In genomic region chr6:86193879-86194278, GRCm38 (mm10) we compare ENCODE assay signal across 8 mouse cellular contexts. TPM values are rescaled to one million over a fixed set of nuclear protein-coding genes. Genes with fewer than 3 reads are reported as not detected.
DNase-seq lines count a peak whose midpoint lies in the region; ATAC-seq and TF ChIP-seq lines count a peak whose summit lies in the region.
"Had no signal": no experiment of that assay in that cellular context is flagged by ENCODE, and none has a peak within 500 bp of the region (broad histone marks: within the 10 kb centered on the region; RNA-seq: fewer than 3 reads in every experiment).

No protein-coding gene starts in this region.

- TF ChIP-seq CTCF in layer of hippocampus, adult 2 months (conservative IDR thresholded peaks at IDR 0.05) = peak; percentile 89
- TF ChIP-seq CTCF in liver, postnatal 0 days (IDR thresholded peaks at IDR 0.05; ENCODE audit: low read depth) = peak; percentile 71

- no peak overlapping the region for H3K4me2 ChIP-seq in embryonic facial prominence, embryonic 11.5 days (ENCODE audit: low read depth, low read length)
- no peak overlapping the region for H3K4me2 ChIP-seq in liver, postnatal 0 days (ENCODE audit: low read depth, low read length)
- H3K4me2 ChIP-seq in stomach, embryonic 15.5 days = peak overlapping the region; percentile 94; the same call in 1 of the 2 replicates

- no peaks in the 10 kb centered on the region for H3K9me3 ChIP-seq in ES-E14 (ENCODE audit: control insufficient read depth, insufficient read depth, low read depth, low read length)
- no peaks in the 10 kb centered on the region for H3K9me3 ChIP-seq in embryonic facial prominence, embryonic 11.5 days (replicated peaks; ENCODE audit: control insufficient read depth, low read length)
- no peaks in the 10 kb centered on the region for H3K9me3 ChIP-seq in liver, postnatal 0 days (ENCODE audit: low read length)
- no peaks in the 10 kb centered on the region for H3K9me3 ChIP-seq in stomach, embryonic 15.5 days
- H3K9me3 ChIP-seq: limb, embryonic 15.5 days had no signal

- H3K27me3 ChIP-seq in embryonic facial prominence, embryonic 11.5 days (ENCODE audit: control insufficient read depth, insufficient read depth, low read length) = peaks cover 10% of the 10 kb centered on the region
- H3K27me3 ChIP-seq in liver, postnatal 0 days (ENCODE audit: insufficient read depth, low read length) = peaks cover 25% of the 10 kb centered on the region
- H3K27me3 ChIP-seq in stomach, embryonic 15.5 days (replicated peaks) = peaks cover 13% of the 10 kb centered on the region

- no peak overlapping the region for H3K9ac ChIP-seq in ES-E14 (ENCODE audit: insufficient read depth, low read depth, low read length, poor library complexity, severe bottlenecking)
- no peak overlapping the region for H3K9ac ChIP-seq in embryonic facial prominence, embryonic 11.5 days (replicated peaks; ENCODE audit: low read length)
- H3K9ac ChIP-seq in liver, postnatal 0 days (replicated peaks) = no peak overlapping the region
- no peak overlapping the region for H3K9ac ChIP-seq in stomach, embryonic 15.5 days
- H3K9ac ChIP-seq: limb, embryonic 15.5 days had no signal

- peak; percentile 61 to 80 for DNase-seq in layer of hippocampus, adult 2 months (ENCODE audit: low spot score in 2 of 2)
- DNase-seq in layer of hippocampus, adult 9-11 months = no peak
- peak; percentile 54 for DNase-seq in ES-E14 (ENCODE audit: low read depth, low spot score)
- peak; percentile 64 to 68 for DNase-seq in adrenal gland, adult 18-20 months (ENCODE audit: low spot score in 2 of 2)
- DNase-seq in embryonic facial prominence, embryonic 11.5 days (ENCODE audit: low spot score) = peak; percentile 39
- DNase-seq in liver, postnatal 0 days = peak; percentile 72

- in situ Hi-C loops in ES-E14 (cut with MboI; ENCODE audit: low sequenced_read_pairs in 2 of 2, unreplicated experiment in 2 of 2) = no loop called here

- peaks cover 0 to 2% of the 10 kb centered on the region in 2 experiments; a peak in 2 of 4 replicates for H3K4me1 ChIP-seq in ES-E14 (ENCODE audit: control insufficient read depth in 2 of 2, insufficient read depth in 2 of 2, low read length in 2 of 2, poor library complexity in 1 of 2)
- peaks cover 4% of the 10 kb centered on the region; the same call in 1 of the 2 replicates for H3K4me1 ChIP-seq in embryonic facial prominence, embryonic 11.5 days (ENCODE audit: control insufficient read depth, insufficient read depth, low read length)
- H3K4me1 ChIP-seq in liver, postnatal 0 days (ENCODE audit: insufficient read depth) = peaks cover 7% of the 10 kb centered on the region; the same call in 1 of the 2 replicates
- peaks cover 10% of the 10 kb centered on the region; the same call in 1 of the 2 replicates for H3K4me1 ChIP-seq in stomach, embryonic 15.5 days

- H3K4me3 ChIP-seq in layer of hippocampus, adult 2 months = no peak overlapping the region
- H3K4me3 ChIP-seq in ES-E14 (ENCODE audit: insufficient read depth in 1 of 2, low read depth in 1 of 2, low read length in 2 of 2, poor library complexity in 1 of 2, severe bottlenecking in 1 of 2) = 0 out of 4 replicates have a peak overlapping the region, but pooled peaks of 1 of the 2 experiments have one; percentile 23
- H3K4me3 ChIP-seq in embryonic facial prominence, embryonic 11.5 days (ENCODE audit: low read depth, low read length) = no peak overlapping the region
- no peak overlapping the region for H3K4me3 ChIP-seq in liver, postnatal 0 days (ENCODE audit: low read depth, low read length)
- H3K4me3 ChIP-seq in stomach, embryonic 15.5 days (replicated peaks) = no peak overlapping the region

- H3K27ac ChIP-seq in layer of hippocampus, adult 2 months = no peak overlapping the region
- H3K27ac ChIP-seq in ES-E14 (ENCODE audit: insufficient read depth, low read depth, low read length, poor library complexity, severe bottlenecking) = no peak overlapping the region
- no peak overlapping the region for H3K27ac ChIP-seq in embryonic facial prominence, embryonic 11.5 days (replicated peaks; ENCODE audit: low read depth, low read length)
- H3K27ac ChIP-seq in liver, postnatal 0 days (ENCODE audit: low read depth) = no peak overlapping the region
- H3K27ac ChIP-seq in stomach, embryonic 15.5 days = no peak overlapping the region
- H3K27ac ChIP-seq: limb, embryonic 15.5 days had no signal

- 54% methylated on average over 5 of the region's 5 CpGs for WGBS in embryonic facial prominence, embryonic 11.5 days
- 49% methylated on average over 5 of the region's 5 CpGs for WGBS in liver, postnatal 0 days (ENCODE audit: insufficient replicate concordance)
- WGBS in stomach, embryonic 15.5 days = 49% methylated on average over 5 of the region's 5 CpGs

- no peaks in the 10 kb centered on the region for H3K36me3 ChIP-seq in ES-E14 (ENCODE audit: control insufficient read depth, insufficient read depth, low read length, poor library complexity, severe bottlenecking)
- H3K36me3 ChIP-seq in embryonic facial prominence, embryonic 11.5 days (replicated peaks; ENCODE audit: control insufficient read depth, insufficient read depth, low read depth, low read length) = no peaks in the 10 kb centered on the region
- H3K36me3 ChIP-seq in liver, postnatal 0 days (replicated peaks; ENCODE audit: insufficient read depth, low read length) = no peaks in the 10 kb centered on the region
- no peaks in the 10 kb centered on the region for H3K36me3 ChIP-seq in stomach, embryonic 15.5 days
- H3K36me3 ChIP-seq: limb, embryonic 15.5 days had no signal

- no peak for ATAC-seq in embryonic facial prominence, embryonic 11.5 days (replicated peaks; ENCODE audit: insufficient number of reproducible peaks, low FRiP score, low TSS enrichment, low read depth)
- ATAC-seq in liver, postnatal 0 days = no peak
- ATAC-seq in stomach, embryonic 15.5 days (ENCODE audit: insufficient read depth, low FRiP score, low read depth) = no peak

- no peak for TF ChIP-seq EP300 in liver, postnatal 0 days (IDR thresholded peaks at IDR 0.05; ENCODE audit: low read depth)

TF ChIP-seq in ES-E14, 5 proteins besides CTCF, POLR2A, EP300 and RAD21:
- TF ChIP-seq ZNF384 (IDR thresholded peaks at IDR 0.05; ENCODE audit: low read depth, low read length) = 0 out of 2 replicates have a peak, but pooled peaks have one; percentile 19
- no peak for TF ChIP-seq MAFK (IDR thresholded peaks at IDR 0.05; ENCODE audit: insufficient read depth, low read depth, low read length)
- TF ChIP-seq HCFC1 (IDR thresholded peaks at IDR 0.05; ENCODE audit: borderline replicate concordance, insufficient read depth, low read length) = no peak
TF ChIP-seq in ES-E14: peak in this region for 1.

RNA-seq across cellular contexts. Expression of gene Tgfa, which starts 1.1 kb away (rescaled TPM):
- total RNA-seq in layer of hippocampus, adult 2 months (2021) = 10 to 100 TPM; 28.3 to 32.0 TPM
- 2.2 and 3.1 TPM in 2 replicates for total RNA-seq in ES-E14 (2012; rRNA removed)
- total RNA-seq in adrenal gland, adult 18-20 months (2021) = 10 to 100 TPM in 1 of 2 experiments, 1 to 10 TPM in 1; 5.1 to 14.0 TPM
- polyA plus RNA-seq in embryonic facial prominence, embryonic 11.5 days (2014; fragmentation: Nextera tagmentation; extraction: Ambion mirVana) = 1.8 and 2.5 TPM in 2 replicates
- polyA plus RNA-seq in liver, postnatal 0 days (2015; fragmentation: Nextera tagmentation; extraction: Ambion mirVana) = 3.0 TPM in 2 replicates
- polyA plus RNA-seq in stomach, embryonic 15.5 days (2015; fragmentation: Nextera tagmentation; extraction: Ambion mirVana) = 5.5 and 5.6 TPM in 2 replicates
